Mouse (Mus musculus): Measurements from ENCODE around the gene Ankrd34c. TPM values are rescaled to one million over a fixed set of nuclear protein-coding genes. Genes with fewer than 3 reads are reported as not detected.
A peak's percentile ranks its signal among the peaks of the same experiment; 100 is the strongest.

The Ankrd34c gene
- 1 to 10 TPM; 3.2 to 3.5 TPM for total RNA-seq (2021)

DNA sequence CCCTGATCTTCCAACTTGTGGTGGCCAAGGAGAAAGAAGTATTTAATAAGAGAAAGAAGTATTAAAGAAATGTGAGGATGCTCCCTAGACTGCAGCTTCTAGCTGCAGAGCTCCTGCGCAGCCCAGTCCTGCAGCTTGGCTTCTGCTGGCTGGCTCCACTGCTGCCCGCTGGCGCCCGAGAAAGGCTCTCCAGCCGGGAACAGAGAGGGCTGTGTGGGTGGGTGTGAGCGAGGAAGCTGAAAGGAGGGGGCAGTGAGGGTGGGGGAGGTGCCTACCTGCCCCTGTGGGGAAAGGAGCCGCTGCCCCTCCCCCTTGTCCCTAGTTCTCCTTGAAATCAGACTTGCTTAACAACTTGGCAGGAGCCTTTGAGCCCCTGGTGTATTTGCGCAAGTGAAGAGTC lies at the start of gene Ankrd34c:
Ankrd34c (minus strand) TSS at position 181 of the 400 bp plus-strand sequence.
- DNase-seq = peak; percentile 21
- intact Hi-C loops (cut with DNase I) = no loop called here

DNA sequence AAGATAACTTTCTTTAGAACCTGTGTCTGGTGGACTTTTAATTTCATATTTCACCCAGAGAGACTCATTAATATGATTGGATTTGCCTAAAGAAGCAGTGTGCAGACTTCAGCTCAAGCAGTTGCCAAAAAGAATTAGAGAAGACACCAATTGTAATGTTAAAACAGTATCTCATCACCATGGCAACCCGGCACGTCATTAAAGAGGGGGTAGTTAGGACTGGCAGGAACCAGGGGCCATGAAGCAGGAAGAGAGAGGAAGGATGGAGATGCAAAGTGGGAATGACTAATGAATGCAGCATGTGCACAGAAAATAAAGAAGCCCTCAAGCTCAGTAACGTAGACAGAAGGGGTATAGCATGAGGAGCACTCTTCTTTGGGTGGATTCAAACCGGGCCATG lies 49.3 kb upstream of the Ankrd34c start:
- no peak for DNase-seq
- intact Hi-C loops (cut with DNase I) = no loop called here

DNA sequence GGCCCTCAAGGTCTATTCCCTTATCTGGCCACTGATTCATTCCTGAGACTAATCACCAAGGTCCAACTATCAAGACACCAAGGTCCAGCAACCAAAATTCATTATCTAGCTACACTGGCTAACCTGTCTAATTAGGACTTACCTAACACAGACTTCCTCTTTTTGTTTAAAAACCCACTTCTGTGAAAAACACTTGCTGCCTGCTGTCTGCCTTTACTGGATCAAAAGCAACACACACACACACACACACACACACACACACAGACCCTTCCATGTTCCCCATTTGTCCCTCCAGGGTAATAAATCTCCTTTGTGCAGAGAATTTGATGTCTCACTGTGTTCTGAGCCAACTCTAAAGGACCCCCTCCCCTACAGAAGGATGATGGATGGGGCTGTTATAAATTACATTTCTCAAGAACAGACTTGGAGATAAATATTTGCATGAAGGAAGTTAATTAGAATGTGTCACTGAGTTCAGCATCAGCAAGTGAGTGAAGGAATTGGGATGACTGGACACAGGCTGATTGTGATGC lies 43.2 kb upstream of the Ankrd34c start:
- intact Hi-C loops (cut with DNase I) = no loop called here
- no peak for DNase-seq

DNA sequence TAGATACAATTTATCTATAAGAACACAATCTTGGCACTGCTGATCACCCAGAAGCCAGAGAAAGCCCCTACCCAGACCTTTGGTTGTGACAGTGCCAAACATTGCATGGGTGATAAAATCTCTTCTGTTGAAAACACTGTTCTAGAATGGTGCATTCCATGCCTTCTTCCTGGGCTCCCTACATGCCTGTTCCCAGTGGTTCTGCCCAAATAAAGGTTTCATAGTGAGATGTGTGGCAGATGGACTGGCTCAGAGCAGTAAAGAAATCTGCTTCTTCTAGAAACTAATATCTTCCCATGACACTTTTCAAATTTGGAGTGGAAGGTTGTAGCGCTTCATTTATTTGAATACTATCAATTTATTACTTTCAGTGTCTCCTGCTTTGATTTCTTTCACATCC lies 41.0 kb upstream of the Ankrd34c start:
- no peak for DNase-seq
- intact Hi-C loops (cut with DNase I) = no loop called here

DNA sequence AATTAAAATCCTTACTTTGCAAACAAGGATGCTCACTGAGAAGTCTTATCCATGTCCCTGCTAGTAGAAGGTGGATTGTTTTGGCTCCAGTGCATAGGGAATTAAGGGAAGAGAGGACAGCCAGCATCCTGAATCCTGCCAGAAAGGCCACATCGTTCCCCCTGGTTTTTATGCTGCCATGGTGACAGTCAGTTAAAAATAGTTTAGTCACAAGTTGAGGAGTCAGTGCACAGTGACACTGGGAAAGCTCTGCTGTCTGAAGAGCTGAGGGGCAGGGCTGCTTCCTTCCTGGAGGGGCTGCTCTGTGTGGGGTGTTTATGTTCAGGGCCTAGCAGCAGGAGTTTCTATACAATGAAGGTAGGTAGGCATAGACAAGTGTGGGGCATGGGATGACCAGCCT lies 32.9 kb upstream of the Ankrd34c start:
- DNase-seq = no peak

DNA sequence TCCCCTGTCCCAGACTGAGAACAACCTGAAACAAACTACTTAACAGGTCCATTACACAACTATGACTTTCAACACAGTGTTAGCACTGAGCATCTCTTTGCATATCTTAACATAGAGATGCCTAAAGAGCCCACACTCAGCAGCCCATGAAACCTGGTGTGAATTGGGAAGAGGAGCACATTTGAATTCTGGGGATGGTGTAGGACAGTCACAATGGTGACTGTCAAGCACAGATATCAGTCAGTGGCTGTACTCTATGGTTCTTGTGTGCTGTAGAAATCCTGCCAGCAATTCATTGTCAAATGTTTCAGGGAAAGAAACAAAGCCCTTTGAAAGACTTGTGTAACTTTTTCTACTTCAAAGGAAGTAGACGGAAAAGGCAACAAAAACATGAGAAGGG lies 23.7 kb upstream of the Ankrd34c start:
- intact Hi-C loops (cut with DNase I) = no loop called here
- no peak for DNase-seq

More for the DNA sequence above, 32.9 kb upstream of the Ankrd34c start:
- intact Hi-C loops (cut with DNase I) = no loop called here

DNA sequence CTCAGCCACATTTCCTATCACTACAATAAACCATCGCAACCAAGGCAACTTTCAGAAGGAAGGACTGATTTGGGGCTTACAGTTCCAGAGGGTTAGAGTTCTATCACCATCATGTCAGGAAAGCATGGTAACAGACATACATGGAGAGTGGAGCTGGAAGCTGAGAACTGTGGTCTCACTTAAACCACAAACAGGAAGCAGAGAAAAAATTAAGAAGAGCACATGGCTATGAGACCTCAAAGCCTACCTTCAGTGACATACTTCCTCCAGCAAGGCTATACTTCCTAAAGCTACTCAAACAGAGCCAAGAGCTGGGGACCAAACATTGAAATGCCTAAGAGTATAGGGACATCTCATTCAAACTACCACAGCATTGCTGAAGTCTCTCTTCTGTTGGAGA lies 20.3 kb upstream of the Ankrd34c start:
- intact Hi-C loops (cut with DNase I) = no loop called here
- no peak for DNase-seq

DNA sequence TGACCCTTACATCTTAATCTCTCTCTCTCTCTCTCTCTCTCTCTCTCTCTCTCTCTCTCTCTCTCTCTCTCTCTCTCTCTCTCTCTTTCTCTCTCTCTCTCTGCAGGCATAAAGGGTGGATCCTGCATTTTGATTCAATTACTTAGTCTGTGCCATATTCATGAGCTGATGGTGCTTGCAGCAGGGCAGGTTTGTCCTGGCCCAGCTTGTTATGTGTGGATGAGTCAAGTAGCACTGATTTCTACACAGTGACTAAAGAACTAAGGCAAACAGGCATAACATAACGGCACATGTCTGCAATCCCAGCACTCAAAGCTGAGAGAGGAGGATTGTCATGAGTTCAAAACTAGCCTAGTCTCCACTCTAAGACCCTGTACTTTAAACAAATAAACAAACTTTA lies 19.9 kb upstream of the Ankrd34c start:
- intact Hi-C loops (cut with DNase I) = no loop called here
- DNase-seq = no peak

DNA sequence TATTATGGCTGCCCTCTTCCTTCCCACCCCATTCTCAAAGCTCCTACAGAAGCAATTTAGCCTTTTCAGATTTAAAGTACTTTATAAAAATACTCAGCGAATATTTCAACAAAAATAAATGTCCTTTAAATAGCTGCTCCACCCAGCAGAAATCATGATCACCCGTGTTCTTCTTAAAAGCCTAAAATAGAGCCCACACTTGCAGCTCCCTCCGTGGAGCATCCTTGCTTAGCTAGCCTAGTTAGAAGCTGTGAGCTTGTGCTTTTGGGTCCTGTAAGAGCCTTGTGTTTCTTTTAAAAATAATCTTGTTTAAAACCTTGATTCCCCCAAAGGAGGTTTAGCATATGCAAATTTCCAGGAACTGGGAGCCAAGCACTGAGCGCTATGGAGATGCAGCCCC lies 19.3 kb upstream of the Ankrd34c start:
- no peak for DNase-seq
- intact Hi-C loops (cut with DNase I) = no loop called here

DNA sequence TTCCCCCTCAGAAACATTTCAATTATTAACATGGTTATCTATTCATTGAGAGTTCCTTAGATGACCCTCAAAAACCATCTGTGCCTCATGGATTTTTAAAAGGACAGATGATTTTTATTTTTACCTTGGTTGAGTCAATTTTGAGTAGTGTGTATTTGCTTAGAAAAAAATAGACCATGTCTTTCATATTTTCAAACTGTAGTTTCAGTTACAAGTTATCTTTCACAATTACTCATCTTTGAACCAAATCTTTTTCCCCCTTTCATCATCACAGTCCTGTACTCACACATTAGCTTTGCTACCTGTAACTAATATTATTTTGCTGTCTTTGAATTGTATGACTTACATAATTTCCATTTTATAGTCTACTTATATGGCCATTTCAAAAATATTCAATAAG lies 1.8 kb upstream of the Ankrd34c start:
- intact Hi-C loops (cut with DNase I) = no loop called here
- DNase-seq = no peak

DNA sequence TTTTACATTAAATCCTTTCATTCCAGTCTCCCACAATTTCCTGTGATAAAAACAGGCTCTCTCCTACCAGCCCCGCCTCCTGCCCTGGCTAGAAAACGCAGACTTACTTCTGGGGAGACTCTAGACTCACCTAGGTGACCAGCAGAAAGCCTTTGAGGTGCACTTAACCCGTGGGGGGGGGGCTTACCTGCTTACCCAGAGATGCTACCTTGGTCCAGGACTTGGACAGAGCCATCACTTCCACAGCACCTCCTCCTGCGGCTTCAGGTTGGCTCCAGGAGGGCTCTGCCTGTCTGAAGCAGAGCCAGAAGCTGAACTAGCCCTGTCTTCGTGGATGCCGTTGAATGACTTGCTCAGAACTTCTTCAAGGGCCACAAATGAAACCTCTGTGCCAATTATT lies 387 bp downstream of the Ankrd34c start:
- no peak for DNase-seq
- intact Hi-C loops (cut with DNase I) = no loop called here

DNA sequence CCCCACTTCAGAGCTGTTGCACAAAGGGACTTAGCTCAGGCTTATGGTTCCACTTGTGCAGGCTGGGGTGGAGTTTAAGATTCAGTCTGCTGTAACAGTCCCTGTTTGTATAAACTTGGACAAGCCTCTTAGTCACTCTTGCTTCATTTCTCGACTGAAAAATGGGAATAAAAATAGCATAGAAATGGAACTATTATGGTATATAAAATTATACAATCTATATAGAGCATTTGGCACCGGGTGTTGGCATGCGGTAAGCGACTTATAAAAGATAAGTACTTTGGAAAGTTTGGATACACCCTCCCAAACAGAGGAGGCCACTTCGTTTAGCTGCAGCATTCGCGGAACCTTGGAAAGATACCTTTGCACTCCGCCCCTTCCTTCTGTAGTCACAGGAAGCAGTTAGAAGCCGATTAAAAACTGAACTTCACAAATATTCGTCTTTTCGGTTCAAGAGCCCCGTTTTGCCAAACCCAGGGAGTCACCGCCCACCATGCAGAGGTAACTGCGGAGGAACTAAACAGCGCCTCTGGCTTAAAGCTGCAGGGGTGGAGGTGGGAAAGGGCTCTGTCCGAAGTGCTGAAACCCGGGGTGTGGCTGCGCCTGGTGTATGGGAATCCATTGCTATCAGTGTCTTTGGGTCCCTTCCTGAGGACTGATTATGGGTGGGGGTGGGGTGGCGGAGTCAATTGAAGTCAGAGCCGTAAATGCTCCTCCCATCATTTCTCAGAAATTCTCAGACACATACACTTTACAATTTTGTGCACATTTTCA lies 1.2 kb downstream of the Ankrd34c start:
- intact Hi-C loops (cut with DNase I) = no loop called here

DNA sequence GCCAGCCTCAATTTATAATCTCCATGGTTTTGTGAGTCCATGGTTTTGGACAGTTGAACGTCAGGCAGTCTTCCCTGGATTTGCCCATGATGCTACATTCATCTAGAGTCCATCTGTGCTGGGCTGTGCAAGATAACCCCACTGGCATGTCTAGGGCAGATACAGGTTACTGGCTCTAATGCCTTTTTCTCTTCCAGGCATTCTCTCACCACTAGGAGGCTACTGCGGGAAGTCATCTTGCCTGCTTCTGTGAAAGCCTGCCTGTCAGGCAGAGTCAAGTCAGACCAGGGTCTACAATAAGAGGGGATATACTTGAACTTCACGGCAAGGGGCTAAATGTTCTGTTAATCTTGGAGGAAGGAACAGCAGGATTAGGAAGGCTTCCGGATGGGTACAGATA lies 31.4 kb downstream of the Ankrd34c start:
- peak; percentile 8 for DNase-seq
- intact Hi-C loops (cut with DNase I) = loop anchor here (10.0 kb wide), 1 partner anchor 268 kb away; no protein-coding TSS in a partner anchor

More for the DNA sequence above, 1.2 kb downstream of the Ankrd34c start:
- DNase-seq = no peak

DNA sequence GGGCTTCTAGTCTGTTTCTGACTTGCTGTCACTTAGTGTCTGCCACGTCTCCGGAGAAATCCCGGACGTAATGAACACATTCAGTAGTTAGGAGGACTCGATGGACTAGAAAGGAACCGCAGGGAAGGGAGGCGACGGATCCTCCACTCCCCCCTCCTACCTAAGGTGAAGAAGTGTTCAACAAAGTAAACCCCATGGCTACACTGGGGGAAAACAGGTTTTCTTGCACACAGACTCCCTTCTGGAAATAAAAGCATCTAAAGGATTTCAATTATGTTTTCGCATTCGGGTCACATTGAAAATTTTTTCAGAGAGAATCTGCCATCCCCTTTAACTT lies 33.1 kb downstream of the Ankrd34c start:
- DNase-seq = no peak
- intact Hi-C loops (cut with DNase I) = loop anchor here (2.0 to 10.0 kb wide), 2 partner anchors 88 to 270 kb away; no protein-coding TSS in a partner anchor

DNA sequence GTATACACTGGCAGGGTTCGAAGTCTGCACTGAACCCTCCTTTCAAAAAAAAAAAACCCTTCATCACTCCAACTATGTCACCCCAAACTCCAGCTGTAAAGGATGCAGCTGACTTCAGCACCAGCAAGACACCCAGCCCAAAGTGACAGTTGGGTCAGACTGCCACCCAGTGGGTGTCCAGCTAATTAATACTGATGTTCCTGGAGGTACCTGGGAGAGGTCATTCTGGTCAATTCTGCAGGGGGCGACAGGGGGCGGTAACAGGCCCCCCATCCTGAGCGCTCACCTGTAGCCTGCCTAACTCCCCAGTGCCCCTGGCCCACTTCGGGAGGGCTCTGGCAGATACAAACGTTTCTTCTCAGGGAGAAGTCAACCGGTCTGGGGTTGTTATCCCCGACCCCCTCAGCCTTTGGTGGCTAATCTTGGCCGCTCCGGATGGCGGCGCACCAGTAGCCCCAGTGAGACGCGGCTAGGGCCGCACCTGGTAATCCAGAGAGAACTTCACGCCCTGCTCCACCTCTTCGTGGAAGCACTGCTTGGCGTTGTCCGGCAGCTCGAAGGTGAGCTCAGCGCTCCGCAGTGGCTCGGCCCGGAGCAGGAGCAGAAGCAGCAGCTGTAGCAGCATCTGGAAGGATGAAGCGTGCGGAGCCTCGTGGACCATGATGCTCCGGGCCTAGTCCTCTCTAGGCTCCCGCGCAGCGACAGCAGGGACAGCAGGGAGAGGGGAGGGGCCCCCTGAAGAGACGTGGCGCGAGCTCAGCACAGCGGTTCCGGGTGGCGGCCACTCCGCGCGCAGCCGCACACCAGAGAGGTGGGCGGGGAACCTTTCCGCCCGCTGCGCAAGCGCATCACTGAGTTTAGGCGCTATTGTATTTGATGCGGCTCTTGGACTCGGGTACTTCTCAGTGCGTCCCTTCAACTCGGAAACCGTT lies 33.7 kb downstream of the Ankrd34c start, which contains the start of gene Tmed3:
Tmed3 (minus strand) TSS at position 804 of the 932 bp plus-strand sequence.
- intact Hi-C loops (cut with DNase I) = loop anchor here (2.0 to 10.0 kb wide), 2 partner anchors 88 to 270 kb away; no protein-coding TSS in a partner anchor

DNA sequence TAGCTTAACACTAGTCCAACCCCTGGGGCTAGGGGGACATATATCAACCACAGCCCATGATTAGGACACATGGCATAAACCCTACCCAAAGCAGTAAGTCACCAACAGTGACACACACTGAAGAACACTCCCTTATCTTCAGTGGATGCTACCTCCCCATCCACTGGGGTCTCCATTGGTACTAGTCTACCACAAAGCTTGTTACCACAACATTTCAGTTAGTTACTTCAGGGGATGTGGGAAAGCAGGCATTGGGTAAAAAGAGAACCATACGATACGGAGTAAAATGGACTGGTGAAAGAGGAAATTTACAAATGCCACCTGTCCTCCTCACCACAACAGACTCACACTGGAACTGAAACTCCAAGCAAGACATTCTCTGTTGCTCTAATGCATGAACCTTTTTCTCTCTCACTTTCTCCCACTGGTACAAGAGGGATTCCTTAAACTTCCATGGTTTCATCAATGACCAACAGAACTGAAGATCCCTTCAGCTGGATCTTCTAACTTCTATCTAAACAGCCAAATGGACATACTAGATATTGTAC lies 37.3 kb downstream of the Ankrd34c start:
- DNase-seq = no peak
- intact Hi-C loops (cut with DNase I) = loop anchor here (10.0 kb wide), 1 partner anchor 274 kb away; no protein-coding TSS in a partner anchor

More for the DNA sequence above, 33.7 kb downstream of the Ankrd34c start, which contains the start of gene Tmed3:
- DNase-seq = peak; percentile 92

DNA sequence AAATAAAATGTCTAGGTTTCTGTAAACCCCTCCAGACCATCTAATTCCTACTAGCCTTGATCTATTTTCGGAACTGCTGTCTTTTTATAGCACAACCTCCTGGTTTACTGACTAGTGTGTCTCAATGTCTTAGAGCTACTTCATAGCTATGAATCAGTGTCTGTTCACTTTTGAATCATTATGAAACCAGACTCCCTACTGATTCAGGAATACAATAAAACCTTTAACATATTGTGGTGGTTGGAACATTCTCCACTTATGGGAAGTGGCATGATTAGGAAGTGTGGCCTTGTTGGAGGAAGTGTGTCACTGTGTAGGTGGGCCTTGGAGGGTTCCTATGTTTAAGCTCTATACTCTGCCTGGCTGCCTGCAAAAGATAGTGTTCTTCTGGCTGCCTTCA lies 43.1 kb downstream of the Ankrd34c start:
- DNase-seq = no peak
- intact Hi-C loops (cut with DNase I) = no loop called here

DNA sequence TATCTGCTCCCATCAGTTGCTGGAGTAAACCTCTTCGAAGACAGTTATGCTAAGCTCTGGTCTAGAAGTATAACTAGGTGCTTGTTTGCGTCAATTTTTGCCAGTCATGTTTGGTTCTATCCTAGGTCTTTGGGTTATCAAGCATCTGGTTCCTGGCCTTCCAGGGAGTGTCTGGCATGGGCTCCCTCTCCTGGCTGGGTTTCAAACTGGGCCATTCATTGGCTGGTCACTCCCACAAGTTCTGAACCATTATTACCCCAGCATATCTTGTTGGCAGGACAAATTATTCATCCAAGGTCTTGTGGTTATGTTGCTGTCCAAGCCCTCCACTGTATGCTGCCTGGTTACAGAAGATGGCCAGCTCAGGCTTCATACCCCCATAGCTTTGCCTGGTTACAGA lies 44.6 kb downstream of the Ankrd34c start:
- intact Hi-C loops (cut with DNase I) = no loop called here
- no peak for DNase-seq

DNA sequence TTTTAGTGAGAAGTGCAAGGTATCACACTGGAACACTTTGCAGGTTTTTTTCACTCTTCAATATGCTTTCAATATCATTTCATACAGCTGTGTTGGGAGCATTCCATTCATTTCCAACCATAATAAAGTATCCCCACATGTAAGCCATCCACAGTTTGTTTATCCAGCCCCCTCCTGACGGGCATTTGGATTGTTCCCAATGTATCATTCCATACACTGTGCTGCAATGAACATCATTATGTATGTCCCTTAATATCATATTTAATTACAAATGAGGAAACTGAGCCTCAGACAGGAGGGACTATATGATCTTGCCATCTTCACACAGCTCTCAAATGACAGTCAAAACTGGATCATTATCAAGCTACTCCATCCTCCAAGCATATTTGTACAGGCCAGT lies 49.1 kb downstream of the Ankrd34c start:
- no peak for DNase-seq
- intact Hi-C loops (cut with DNase I) = no loop called here

DNA sequence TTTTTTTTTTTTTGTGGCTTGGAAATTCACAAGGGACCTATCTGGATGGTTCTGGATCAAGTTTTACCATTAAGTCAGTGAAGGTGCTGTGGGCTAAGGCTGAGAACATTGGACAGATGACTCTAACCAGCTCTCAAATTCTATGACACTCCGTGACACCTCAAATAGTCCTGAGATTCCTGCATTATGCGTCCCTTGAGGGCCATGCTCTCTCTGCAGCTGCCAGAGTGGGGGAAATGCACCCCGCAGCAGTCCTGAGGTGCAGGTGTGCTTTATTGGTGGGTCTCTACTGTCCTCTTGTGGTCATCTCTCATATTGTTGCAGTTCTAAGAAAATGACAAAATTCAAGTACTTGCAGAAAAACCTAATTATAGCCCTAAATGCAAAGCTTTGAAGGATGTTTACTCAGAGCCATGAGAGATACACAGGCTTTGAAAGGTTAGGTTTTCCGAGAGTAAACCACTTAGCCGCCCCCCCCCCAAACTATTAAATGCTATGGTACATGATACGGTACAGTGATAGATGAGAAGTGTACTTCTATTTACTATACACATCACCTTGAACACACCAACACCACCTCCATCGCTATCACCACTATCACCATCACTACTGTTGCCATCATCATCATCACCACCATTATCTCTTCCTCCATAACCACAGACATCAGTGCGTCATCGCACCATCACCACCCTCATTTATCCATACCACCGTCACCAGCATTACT lies 50.6 kb downstream of the Ankrd34c start:
- intact Hi-C loops (cut with DNase I) = no loop called here
- DNase-seq = peak; percentile 31
